Mouse (Mus musculus) CH12.LX (cell line): ENCODE measurements around the gene Aff3. TPM values are rescaled to one million over a fixed set of nuclear protein-coding genes. Genes with fewer than 3 reads are reported as not detected.
A peak's percentile ranks its signal among the peaks of the same experiment; 100 is the strongest.

ENCODE experiments used
- DNase-seq: peaks from one replicate; pipeline ENCODE4 v3.0.0-alpha.2; 2013; ENCODE audit errors: extremely low read depth
- H3K27ac ChIP-seq: 2 replicates; pipeline ENCODE4 v1.5.1; 2012; ENCODE audit warnings: low read depth, mild to moderate bottlenecking, control low read depth, moderate library complexity; ENCODE audit not compliant: insufficient read depth
- H3K27me3 ChIP-seq: replicated peaks from 2 replicates; pipeline ENCODE3; 2012; ENCODE audit warnings: inconsistent platforms
- H3K36me3 ChIP-seq, 2 experiments: replicated peaks in 1 of 2; 2 replicates each; pipeline versions ENCODE3 to v1.6.1; 2012; ENCODE audit warnings: inconsistent platforms in 1 of 2, low read length in 1 of 2, mild to moderate bottlenecking in 1 of 2, mixed read lengths in 1 of 2, moderate library complexity in 1 of 2; ENCODE audit not compliant: control insufficient read depth in 1 of 2, insufficient read depth in 1 of 2
- H3K4me1 ChIP-seq, 2 experiments: 2 replicates each; pipeline ENCODE4 v1.6.1; 2012; ENCODE audit warnings: inconsistent platforms in 1 of 2, moderate library complexity in 1 of 2; ENCODE audit not compliant: insufficient read depth in 2 of 2, control insufficient read depth in 1 of 2
- H3K4me2 ChIP-seq: 2 replicates; pipeline ENCODE4 v1.6.1; 2012; ENCODE audit warnings: low read depth, mild to moderate bottlenecking, control low read depth; ENCODE audit not compliant: poor library complexity, insufficient read depth, severe bottlenecking
- H3K4me3 ChIP-seq, 3 experiments: fragments of 150-350 bp in 1 of 3; sonication (generic) in 1 of 3; replicated peaks in 1 of 3; 2 replicates each; pipeline versions ENCODE3 to v1.5.1; 2011 to 2012; ENCODE audit warnings: low read depth in 2 of 3, low read length in 2 of 3, mild to moderate bottlenecking in 2 of 3, moderate library complexity in 2 of 3, control low read depth in 1 of 3, improper control_type of control experiment in 1 of 3, inconsistent platforms in 1 of 3, mixed read lengths in 1 of 3; ENCODE audit not compliant: poor library complexity in 1 of 3
- H3K79me2 ChIP-seq: replicated peaks from 2 replicates; pipeline ENCODE4 v1.6.1; 2012; ENCODE audit warnings: mild to moderate bottlenecking, moderate library complexity; ENCODE audit not compliant: control insufficient read depth, poor library complexity, insufficient read depth, severe bottlenecking; ENCODE audit errors: extremely low read depth
- H3K9ac ChIP-seq: 2 replicates; pipeline ENCODE4 v1.6.1; 2012; ENCODE audit warnings: low read depth, mild to moderate bottlenecking, control low read depth, moderate library complexity; ENCODE audit not compliant: insufficient read depth
- H3K9me3 ChIP-seq: replicated peaks from 2 replicates; pipeline ENCODE3; 2012; ENCODE audit warnings: low read length, inconsistent platforms, mixed read lengths
- CTCF ChIP-seq, 2 experiments: IDR thresholded peaks in 1 of 2; conservative IDR thresholded peaks in 1 of 2; 2 replicates each; pipeline ENCODE4 v1.5.1; 2011 to 2012; ENCODE audit warnings: low read depth in 2 of 2, low read length in 2 of 2, improper control_type of control experiment in 1 of 2, inconsistent platforms in 1 of 2, mild to moderate bottlenecking in 1 of 2, moderate library complexity in 1 of 2
- ELF1 ChIP-seq: IDR thresholded peaks from 2 replicates; pipeline ENCODE4 v1.6.1; 2014; ENCODE audit warnings: low read depth, mild to moderate bottlenecking, inconsistent platforms, low read length, improper control_type of control experiment
- EP300 ChIP-seq: IDR thresholded peaks from 2 replicates; pipeline ENCODE4 v1.6.1; 2011; ENCODE audit warnings: low read length, improper control_type of control experiment
- HCFC1 ChIP-seq: IDR thresholded peaks from 2 replicates; pipeline ENCODE4 v1.6.1; 2012; ENCODE audit warnings: low read depth, mild to moderate bottlenecking, inconsistent platforms, low read length, improper control_type of control experiment
- JUN ChIP-seq: IDR thresholded peaks from 2 replicates; pipeline ENCODE4 v1.6.1; 2011; ENCODE audit warnings: low read depth, mild to moderate bottlenecking, low read length, improper control_type of control experiment, moderate library complexity; ENCODE audit not compliant: insufficient read depth
- MAX ChIP-seq: IDR thresholded peaks from 2 replicates; pipeline ENCODE4 v1.6.1; 2011; ENCODE audit warnings: low read length, improper control_type of control experiment
- MEF2A ChIP-seq: IDR thresholded peaks from 2 replicates; pipeline ENCODE4 v1.6.1; 2014; ENCODE audit warnings: low read depth, mild to moderate bottlenecking, inconsistent platforms, low read length, improper control_type of control experiment, borderline replicate concordance
- MXI1 ChIP-seq: IDR thresholded peaks from 2 replicates; pipeline ENCODE4 v1.6.1; 2011; ENCODE audit warnings: mild to moderate bottlenecking, low read depth, low read length, improper control_type of control experiment
- POLR2A ChIP-seq: IDR thresholded peaks from 2 replicates; pipeline ENCODE4 v1.6.1; 2011; ENCODE audit warnings: low read depth, mild to moderate bottlenecking, improper control_type of control experiment, low read length
- RAD21 ChIP-seq: IDR thresholded peaks from 2 replicates; pipeline ENCODE4 v1.6.1; 2011; ENCODE audit warnings: low read depth, mild to moderate bottlenecking, low read length, improper control_type of control experiment, moderate library complexity
- RCOR1 ChIP-seq: conservative IDR thresholded peaks from 2 replicates; pipeline ENCODE4 v1.6.1; 2012; ENCODE audit warnings: low read depth, mild to moderate bottlenecking, inconsistent platforms, low read length, improper control_type of control experiment
- SIN3A ChIP-seq: IDR thresholded peaks from 2 replicates; pipeline ENCODE4 v1.6.1; 2012; ENCODE audit warnings: low read length, improper control_type of control experiment, inconsistent platforms
- SMC3 ChIP-seq: IDR thresholded peaks from 2 replicates; pipeline ENCODE4 v1.6.1; 2011; ENCODE audit warnings: low read depth, low read length, improper control_type of control experiment
- TCF12 ChIP-seq: IDR thresholded peaks from 2 replicates; pipeline ENCODE4 v1.6.1; 2014; ENCODE audit warnings: low read depth, mild to moderate bottlenecking, inconsistent platforms, low read length, improper control_type of control experiment
- USF1 ChIP-seq: IDR thresholded peaks from 2 replicates; pipeline ENCODE4 v1.6.1; 2014; ENCODE audit warnings: low read depth, mild to moderate bottlenecking, inconsistent platforms, low read length, improper control_type of control experiment
- USF2 ChIP-seq: conservative IDR thresholded peaks from 2 replicates; pipeline ENCODE4 v1.6.1; 2011; ENCODE audit warnings: low read depth, low read length, improper control_type of control experiment
- ZC3H11A ChIP-seq: IDR thresholded peaks from 2 replicates; pipeline ENCODE4 v1.6.1; 2012; ENCODE audit warnings: low read depth, mild to moderate bottlenecking, inconsistent platforms, low read length, improper control_type of control experiment
- ZKSCAN1 ChIP-seq: IDR thresholded peaks from 2 replicates; pipeline ENCODE4 v1.6.1; 2012; ENCODE audit warnings: low read depth, inconsistent platforms, low read length, improper control_type of control experiment, borderline replicate concordance
- ZMIZ1 ChIP-seq: IDR thresholded peaks from 2 replicates; pipeline ENCODE4 v1.6.1; 2012; ENCODE audit warnings: low read depth, mild to moderate bottlenecking, inconsistent platforms, low read length, improper control_type of control experiment
- dilution Hi-C: fragments of 300-500 bp; cut with MboI; formaldehyde crosslinking; loops from 2 replicates; pipeline ENCODE4 v1.14.3; 2020; ENCODE audit warnings: low sequenced_read_pairs; ENCODE audit not compliant: extremely low pct_unique_long_range_greater_than_20kb, extremely low pct_ligation_motif_present
- in situ Hi-C: fragments of 300-500 bp; cut with MboI; formaldehyde crosslinking; loops from 3 replicates; pipeline ENCODE4 v1.14.3; 2019; ENCODE audit warnings: low sequenced_read_pairs, low pct_ligation_motif_present, low pct_unique_long_range_greater_than_20kb, mixed read lengths
- polyA plus RNA-seq: library from polyadenylated mRNA; unstranded; fragments of >175 nt; gene quantifications from 2 replicates; pipeline ENCODE4 v1.2.1, GENCODE M21; 2012; ENCODE audit warnings: low read depth; ENCODE audit not compliant: insufficient read length
- total RNA-seq, 2 experiments: library from RNA; depleted of rRNA; stranded (reverse); fragments of 300-350 nt in 1 of 2; fragments of >200 nt in 1 of 2; gene quantifications; 2 replicates each; pipeline ENCODE4 v1.2.3; 2012 to 2014

Aff3 gene
- total and polyA plus RNA-seq, 3 experiments, result 5.1 to 29.9 (median 7.7) TPM

DNA sequence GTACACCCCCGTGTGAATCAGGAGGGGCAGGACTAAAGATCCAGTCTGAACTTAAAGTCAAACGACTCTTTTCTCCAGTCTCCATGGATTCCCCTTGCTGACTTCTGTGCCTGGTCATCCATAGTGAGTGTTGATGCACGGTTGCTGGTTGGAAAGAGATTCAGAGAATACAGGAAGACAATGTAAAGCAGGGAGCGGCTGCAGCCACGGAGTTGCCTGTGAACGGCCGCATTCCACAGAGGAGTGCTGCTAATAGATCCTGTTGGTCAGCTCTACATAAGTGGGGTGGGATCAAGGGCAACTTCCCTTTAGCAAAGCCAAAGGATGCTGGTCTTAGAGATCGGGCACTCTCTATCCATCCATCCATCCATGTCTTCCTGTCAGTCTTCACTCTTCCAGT, 410.3 kb downstream of the Aff3 start:
- no peak for DNase-seq
- no peak overlapping the region for H3K4me2 ChIP-seq
- in situ Hi-C loops (no loop called here), dilution Hi-C loops (no loop called here)
- no peak overlapping the region for H3K9ac ChIP-seq
- no peaks in the 10 kb centered on the region for H3K79me2 ChIP-seq
- H3K9me3 ChIP-seq, result peaks cover 2% of the 10 kb centered on the region
- no peak overlapping the region for H3K27ac ChIP-seq
- no peak for TF ChIP-seq RCOR1
- TF ChIP-seq ZC3H11A, result no peak
- TF ChIP-seq MXI1, result no peak
- no peak for TF ChIP-seq USF2
- H3K4me1 ChIP-seq, result peaks cover 0 to 1% of the 10 kb centered on the region in 2 experiments; a peak in 2 of 4 replicates
- H3K27me3 ChIP-seq, result no peaks in the 10 kb centered on the region
- no peak overlapping the region for H3K4me3 ChIP-seq
- peaks cover 0 to 69% of the 10 kb centered on the region in 2 experiments for H3K36me3 ChIP-seq

DNA sequence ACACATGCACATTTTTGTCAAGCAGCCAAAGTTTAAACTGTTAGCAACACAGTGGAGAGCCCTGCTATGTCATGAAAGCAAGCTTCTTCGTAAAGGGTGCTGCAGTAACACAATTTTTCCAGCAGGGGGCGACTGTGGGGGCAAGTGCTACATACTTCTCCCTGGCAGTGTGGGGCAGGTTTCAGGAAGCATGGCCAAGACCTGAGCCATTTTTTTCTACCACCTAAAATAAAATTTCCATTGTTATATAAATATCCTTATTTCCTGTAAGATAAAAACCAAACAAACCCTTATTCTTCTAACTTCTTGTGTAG, 412.0 kb downstream of the Aff3 start:
- peak; percentile 66 to 89 for TF ChIP-seq CTCF (conservative IDR thresholded peaks at IDR 0.05 in 1 of 2, IDR thresholded peaks at IDR 0.05 in 1 of 2; ENCODE audit: low read depth in 2 of 2, low read length in 2 of 2)
- TF ChIP-seq HCFC1, result no peak
- TF ChIP-seq JUN, result no peak
- peak; percentile 49 for TF ChIP-seq SMC3
- TF ChIP-seq MXI1, result no peak
- TF ChIP-seq SIN3A, result no peak
- peak; percentile 18 for TF ChIP-seq RAD21
- peak; percentile 48 for DNase-seq
- dilution Hi-C loops, result no loop called here

DNA sequence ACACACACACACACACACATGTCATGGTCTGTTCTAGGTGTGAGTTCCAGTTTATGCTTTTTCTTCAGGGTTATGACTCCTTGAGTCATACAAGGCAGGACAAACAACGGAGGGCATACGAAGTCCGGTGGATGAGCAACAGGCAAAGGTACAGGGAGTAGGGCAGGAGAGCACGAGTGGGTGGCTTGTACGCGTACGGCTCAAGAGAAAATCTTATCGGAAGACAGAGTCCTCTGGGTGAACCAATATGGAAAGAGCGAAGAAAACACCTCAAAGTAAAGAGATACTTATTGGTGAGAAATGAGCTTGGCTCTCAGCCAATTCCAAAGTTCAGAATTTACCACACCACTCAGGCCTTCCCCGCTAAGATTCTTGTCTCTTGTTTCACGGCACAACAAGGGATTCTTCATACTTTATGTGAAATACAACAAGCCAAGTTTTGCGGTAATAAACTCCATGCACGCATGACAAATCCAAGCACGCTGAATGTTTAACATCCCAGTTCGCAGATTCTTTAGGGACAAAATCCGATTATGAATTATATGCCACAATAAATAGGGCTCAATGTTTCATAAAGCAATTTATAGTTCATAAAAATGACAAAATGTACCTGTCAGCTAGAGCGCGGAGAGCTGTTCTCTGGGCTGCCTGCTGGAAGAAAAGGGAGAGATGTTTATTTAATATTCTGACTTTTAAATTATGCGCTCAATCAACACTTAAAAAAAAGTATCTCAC, 412.6 kb downstream of the Aff3 start:
- Histone ChIP-seq H3K4me1 (no peaks in the 10 kb centered on the region), H3K36me3 (peaks cover 0 to 74% of the 10 kb centered on the region in 2 experiments), H3K4me2 (no peak overlapping the region), H3K27ac (no peak overlapping the region), H3K9me3 (peaks cover 2% of the 10 kb centered on the region), H3K4me3 (no peak overlapping the region), H3K9ac (no peak overlapping the region), H3K27me3 (no peaks in the 10 kb centered on the region), H3K79me2 (no peaks in the 10 kb centered on the region)
- DNase-seq, result no peak
- dilution Hi-C loops, result no loop called here
- in situ Hi-C loops, result no loop called here
- TF ChIP-seq USF1 (no peak), TCF12 (no peak), ZKSCAN1 (no peak), ELF1 (no peak), HCFC1 (no peak), POLR2A (no peak), MEF2A (no peak), EP300 (no peak), ZMIZ1 (no peak), MXI1 (no peak), MAX (no peak)

More for the DNA sequence above, 412.0 kb downstream of the Aff3 start:
- Histone ChIP-seq H3K4me1 (no peaks in the 10 kb centered on the region), H3K9ac (no peak overlapping the region), H3K79me2 (no peaks in the 10 kb centered on the region), H3K9me3 (peaks cover 2% of the 10 kb centered on the region), H3K27ac (no peak overlapping the region), H3K4me2 (no peak overlapping the region), H3K4me3 (no peak overlapping the region), H3K36me3 (peaks cover 0 to 70% of the 10 kb centered on the region in 2 experiments), H3K27me3 (no peaks in the 10 kb centered on the region)
- in situ Hi-C loops, result no loop called here
